Mouse (Mus musculus): ENCODE results near the gene Actb.

- no peak for TF ChIP-seq CTCF (IDR thresholded peaks at IDR 0.05; ENCODE audit: borderline replicate concordance, extremely low read depth, insufficient read depth, insufficient read length)
- TF ChIP-seq POLR2A (IDR thresholded peaks at IDR 0.05; ENCODE audit: borderline replicate concordance, extremely low read depth, insufficient read depth, insufficient read length, poor library complexity, severe bottlenecking), result no peak
These were observed 8.8 kb downstream of the Actb start for GRCm38 (mm10) chr5:142897568-142898248.
